Mouse (Mus musculus) liver, embryonic 12.5 days (tissue): Measurements from ENCODE around the gene Cd19. TPM values are rescaled to one million over a fixed set of nuclear protein-coding genes. Genes with fewer than 3 reads are reported as not detected.

Experiments used
- ATAC-seq: fragments of 200-750 bp; cut with Nextera tagmentation; 2 replicates; pipeline ENCODE4 v1.8.0; 2017; ENCODE audit warnings: moderate number of reproducible peaks, mild to moderate bottlenecking, moderate library complexity
- H3K27ac ChIP-seq: fragments of 300-500 bp; sonication (generic); 2 replicates; pipeline ENCODE4 v1.5.1; 2016; ENCODE audit warnings: mild to moderate bottlenecking
- H3K27me3 ChIP-seq: fragments of 300-500 bp; sonication (generic); replicated peaks from 2 replicates; pipeline ENCODE4 v1.6.1; 2016; ENCODE audit warnings: mild to moderate bottlenecking, moderate library complexity
- H3K36me3 ChIP-seq: fragments of 300-500 bp; sonication (generic); 2 replicates; pipeline ENCODE4 v1.6.1; 2016; ENCODE audit warnings: mild to moderate bottlenecking, moderate library complexity
- H3K4me1 ChIP-seq: fragments of 300-500 bp; sonication (generic); 2 replicates; pipeline ENCODE4 v1.6.1; 2016
- H3K4me2 ChIP-seq: fragments of 300-500 bp; sonication (generic); 2 replicates; pipeline ENCODE4 v1.6.1; 2016; ENCODE audit warnings: mild to moderate bottlenecking, moderate library complexity
- H3K4me3 ChIP-seq: fragments of 300-500 bp; sonication (generic); 2 replicates; pipeline ENCODE4 v1.5.1; 2016; ENCODE audit warnings: mild to moderate bottlenecking, moderate library complexity
- H3K9ac ChIP-seq: fragments of 300-500 bp; sonication (generic); 2 replicates; pipeline ENCODE4 v1.6.1; 2016; ENCODE audit warnings: mild to moderate bottlenecking, moderate library complexity
- H3K9me3 ChIP-seq: fragments of 300-500 bp; sonication (generic); replicated peaks from 2 replicates; pipeline ENCODE4 v1.6.1; 2016; ENCODE audit warnings: mild to moderate bottlenecking, moderate library complexity
- WGBS: fragments of 180-500 bp; shearing (Covaris S2); methylation state at CpG from one replicate; pipeline ENCODE4 v1.1.7; 2016; ENCODE audit not compliant: insufficient replicate concordance; 5-methylcytosine and 5-hydroxymethylcytosine counted together
- polyA plus RNA-seq: library from polyadenylated mRNA; unstranded; fragments of >200 nt; fragmentation: Nextera tagmentation; extraction: Ambion mirVana; gene quantifications from 2 replicates; pipeline ENCODE4 v1.2.1, GENCODE M21; 2016

Cd19 gene
- polyA plus RNA-seq, 1 experiment from 2014 or later = not detected

DNA sequence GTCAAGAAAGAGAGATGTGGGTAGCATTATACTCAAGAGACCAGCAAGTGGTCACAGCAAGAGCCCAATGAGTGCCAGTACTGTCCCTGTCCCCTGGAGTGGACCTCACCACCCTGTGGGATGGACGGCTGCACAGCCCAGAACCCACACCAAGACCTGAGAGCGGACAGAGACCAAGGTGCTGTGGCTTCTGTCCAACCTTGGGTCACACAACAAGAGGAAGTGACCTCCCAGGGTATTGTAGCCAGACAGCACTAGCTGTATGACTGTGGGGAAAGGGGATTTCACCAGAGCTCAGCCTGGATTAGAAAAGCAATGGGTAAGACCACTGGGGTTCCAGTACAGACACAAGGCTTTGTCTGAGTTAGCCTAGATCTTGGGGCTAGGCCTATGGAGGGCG lies 37.6 kb upstream of the Cd19 start:
- 75% methylated on average over 3 of the region's 3 CpGs for WGBS
- H3K4me2 ChIP-seq = no peak overlapping the region
- no peak overlapping the region for H3K27ac ChIP-seq
- H3K9ac ChIP-seq = no peak overlapping the region
- H3K4me1 ChIP-seq = 0 out of 2 replicates have a peak, but pooled peaks cover 9% of the 10 kb centered on the region
- no peak overlapping the region for H3K4me3 ChIP-seq
- ATAC-seq = no peak
- H3K9me3 ChIP-seq = no peaks in the 10 kb centered on the region
- no peaks in the 10 kb centered on the region for H3K27me3 ChIP-seq
- no peaks in the 10 kb centered on the region; the same call in 1 of the 2 replicates for H3K36me3 ChIP-seq

DNA sequence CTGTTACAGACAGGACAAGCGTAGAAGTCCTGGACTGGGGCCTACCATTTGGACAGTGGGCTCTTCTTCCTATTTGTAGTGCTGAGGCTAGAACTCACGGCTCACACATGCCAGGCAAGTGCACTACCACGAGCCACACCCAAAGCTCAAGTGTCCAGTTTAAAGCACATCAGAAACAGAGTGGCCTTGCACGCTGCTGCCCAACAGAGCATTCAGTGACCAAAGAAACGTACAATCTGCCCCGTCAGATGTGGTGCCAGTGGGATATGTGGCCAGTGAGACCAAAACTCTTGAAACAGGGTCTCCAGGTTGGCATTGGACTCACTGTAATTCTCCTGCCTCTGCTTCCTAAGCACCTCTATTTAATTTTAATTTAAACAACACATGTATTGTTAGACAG lies 36.0 kb upstream of the Cd19 start:
- no peak overlapping the region for H3K9ac ChIP-seq
- no peaks in the 10 kb centered on the region for H3K4me1 ChIP-seq
- H3K9me3 ChIP-seq = no peaks in the 10 kb centered on the region
- WGBS = 79% methylated on average over 6 of the region's 6 CpGs
- ATAC-seq = no peak
- H3K4me2 ChIP-seq = no peak overlapping the region
- no peaks in the 10 kb centered on the region for H3K27me3 ChIP-seq
- H3K36me3 ChIP-seq = peaks cover 9% of the 10 kb centered on the region
- H3K4me3 ChIP-seq = no peak overlapping the region
- no peak overlapping the region for H3K27ac ChIP-seq

DNA sequence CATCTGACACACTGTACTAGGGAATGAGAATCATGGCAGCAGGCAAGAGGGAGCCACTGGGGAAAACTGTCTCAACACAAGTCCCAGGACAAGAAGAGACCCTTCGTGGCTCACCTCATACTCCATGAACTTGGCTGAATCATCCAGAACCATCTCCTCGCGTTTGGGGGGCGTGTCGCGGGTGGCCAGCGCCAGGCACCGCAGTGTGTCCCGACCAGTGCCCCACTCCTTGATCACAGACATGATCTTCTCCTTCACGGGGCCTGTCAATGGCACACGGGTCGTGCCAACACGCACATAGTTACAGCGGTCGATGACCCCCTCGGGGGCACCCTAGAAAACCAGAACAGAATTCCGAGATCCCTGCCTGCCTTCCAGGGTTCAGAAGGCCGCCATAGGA lies 35.3 kb upstream of the Cd19 start:
- H3K27me3 ChIP-seq = no peaks in the 10 kb centered on the region
- H3K9ac ChIP-seq = no peak overlapping the region
- H3K4me2 ChIP-seq = no peak overlapping the region
- no peak for ATAC-seq
- H3K9me3 ChIP-seq = no peaks in the 10 kb centered on the region
- 84% methylated on average over 18 of the region's 18 CpGs for WGBS
- H3K36me3 ChIP-seq = peaks cover 16% of the 10 kb centered on the region
- no peaks in the 10 kb centered on the region for H3K4me1 ChIP-seq
- no peak overlapping the region for H3K4me3 ChIP-seq
- no peak overlapping the region for H3K27ac ChIP-seq

DNA sequence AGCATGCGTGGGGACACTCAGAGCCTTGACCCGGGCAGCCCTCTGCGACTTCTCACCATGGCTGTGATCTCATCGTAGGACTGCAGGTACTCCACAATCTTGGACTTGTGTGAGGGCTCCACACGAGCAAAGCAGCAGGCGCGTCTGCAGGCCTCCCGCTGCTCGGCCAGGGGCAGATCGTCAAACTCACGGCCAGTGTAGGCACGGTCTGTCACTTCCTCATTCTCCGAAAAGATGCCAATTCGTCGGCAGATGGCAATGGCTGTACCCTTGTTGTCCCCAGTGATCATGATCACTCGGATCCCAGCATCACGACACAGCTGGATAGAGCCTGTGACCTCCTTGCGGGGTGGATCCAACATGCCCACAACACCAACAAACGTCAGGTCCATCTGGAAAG lies 33.8 kb upstream of the Cd19 start:
- peaks cover 27% of the 10 kb centered on the region for H3K36me3 ChIP-seq
- 79% methylated on average over 19 of the region's 19 CpGs for WGBS
- no peak for ATAC-seq

DNA sequence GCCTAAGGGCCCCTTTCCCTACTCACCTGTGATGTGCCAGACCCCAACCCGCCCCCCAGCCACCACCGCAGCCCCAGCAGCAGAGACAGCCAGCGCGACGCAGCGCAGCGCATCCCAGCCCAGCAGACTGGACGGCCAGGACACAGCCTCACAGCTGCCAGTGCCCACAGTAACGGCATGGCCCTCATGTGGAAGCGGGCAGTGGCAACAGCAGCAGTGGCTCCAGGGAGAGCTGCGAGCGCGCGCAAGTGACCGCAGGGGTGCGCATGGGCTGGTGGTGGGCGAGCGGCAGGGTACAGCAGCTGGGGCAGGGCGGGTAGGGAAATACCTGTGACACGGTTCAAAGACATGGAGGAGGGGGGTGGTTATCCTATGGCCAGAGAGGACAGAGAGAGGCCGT lies 31.5 kb upstream of the Cd19 start:
- Histone ChIP-seq H3K9me3 (no peaks in the 10 kb centered on the region), H3K4me1 (no peaks in the 10 kb centered on the region), H3K4me2 (no peak overlapping the region), H3K27ac (no peak overlapping the region), H3K27me3 (no peaks in the 10 kb centered on the region), H3K9ac (no peak overlapping the region), H3K4me3 (no peak overlapping the region), H3K36me3 (peaks cover 34% of the 10 kb centered on the region)
- WGBS = 91% methylated on average over 21 of the region's 21 CpGs
- ATAC-seq = no peak

More for the DNA sequence above, 33.8 kb upstream of the Cd19 start:
- no peaks in the 10 kb centered on the region for H3K9me3 ChIP-seq
- no peak overlapping the region for H3K4me2 ChIP-seq
- H3K4me3 ChIP-seq = no peak overlapping the region
- H3K27me3 ChIP-seq = no peaks in the 10 kb centered on the region
- no peak overlapping the region for H3K27ac ChIP-seq
- no peaks in the 10 kb centered on the region for H3K4me1 ChIP-seq
- no peak overlapping the region for H3K9ac ChIP-seq

DNA sequence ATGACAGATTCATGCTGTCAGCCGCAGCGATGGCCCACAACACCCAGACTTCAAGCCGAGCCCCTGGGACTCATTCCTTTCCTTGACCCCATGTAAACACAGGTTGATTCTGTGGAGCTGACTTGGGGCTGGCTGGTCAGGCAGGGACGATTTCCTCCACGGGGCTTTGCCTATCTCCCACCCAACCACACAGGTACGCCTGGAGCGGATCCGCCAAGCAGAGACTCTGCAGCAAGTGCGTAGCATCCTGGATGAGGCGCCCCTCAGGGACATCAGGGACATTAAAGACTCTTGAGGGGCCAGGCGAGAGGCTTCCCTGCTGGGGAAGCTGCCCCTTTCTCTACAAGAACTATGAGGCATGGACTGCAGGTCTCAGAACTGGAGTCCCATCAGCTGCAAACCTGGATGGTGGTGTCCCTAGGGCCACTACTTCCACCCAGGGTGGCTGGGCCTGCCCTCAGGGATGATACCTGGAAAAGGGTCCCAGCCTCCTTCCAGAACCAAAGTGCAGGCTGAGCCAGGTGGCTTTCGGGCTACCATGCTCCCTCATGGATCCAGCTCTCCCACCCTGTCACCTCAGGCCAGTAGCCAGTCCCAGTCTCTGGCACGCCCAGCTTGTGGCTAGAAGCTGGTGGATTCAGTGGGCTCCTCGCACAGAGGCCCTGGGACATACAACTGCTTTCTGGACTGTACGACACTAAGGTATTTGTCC lies 30.6 kb upstream of the Cd19 start:
- 84% methylated on average over 15 of the region's 15 CpGs for WGBS

DNA sequence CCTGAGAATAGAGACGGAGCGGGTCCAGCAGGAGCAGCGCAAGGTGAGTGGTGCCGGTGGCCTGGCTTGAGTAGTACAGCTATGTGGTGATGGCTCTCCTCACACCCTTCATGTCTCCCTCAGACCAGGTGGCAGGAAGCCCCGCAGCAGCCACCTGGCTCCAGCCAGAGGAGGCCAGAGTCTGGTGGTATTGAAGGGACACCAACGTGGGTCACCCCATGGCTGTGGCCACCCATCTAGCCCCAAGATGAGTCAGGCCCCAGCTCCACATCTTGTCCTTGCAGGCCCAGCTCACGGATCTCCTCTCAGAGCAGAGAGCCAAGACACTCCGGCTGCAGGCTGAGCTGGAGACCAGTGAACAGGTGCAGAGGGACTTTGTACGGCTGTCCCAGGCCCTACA lies 29.8 kb upstream of the Cd19 start:
- Histone ChIP-seq H3K27ac (no peak overlapping the region), H3K4me3 (no peak overlapping the region), H3K4me2 (no peak overlapping the region), H3K9me3 (no peaks in the 10 kb centered on the region), H3K9ac (no peak overlapping the region), H3K4me1 (no peaks in the 10 kb centered on the region), H3K36me3 (peaks cover 34% of the 10 kb centered on the region), H3K27me3 (no peaks in the 10 kb centered on the region)
- 81% methylated on average over 9 of the region's 9 CpGs for WGBS
- ATAC-seq = no peak

More for the DNA sequence above, 30.6 kb upstream of the Cd19 start:
- H3K9me3 ChIP-seq = no peaks in the 10 kb centered on the region
- H3K4me2 ChIP-seq = no peak overlapping the region
- H3K4me3 ChIP-seq = no peak overlapping the region
- H3K9ac ChIP-seq = no peak overlapping the region
- ATAC-seq = no peak
- no peaks in the 10 kb centered on the region for H3K4me1 ChIP-seq
- peaks cover 34% of the 10 kb centered on the region for H3K36me3 ChIP-seq
- no peaks in the 10 kb centered on the region for H3K27me3 ChIP-seq
- no peak overlapping the region for H3K27ac ChIP-seq

DNA sequence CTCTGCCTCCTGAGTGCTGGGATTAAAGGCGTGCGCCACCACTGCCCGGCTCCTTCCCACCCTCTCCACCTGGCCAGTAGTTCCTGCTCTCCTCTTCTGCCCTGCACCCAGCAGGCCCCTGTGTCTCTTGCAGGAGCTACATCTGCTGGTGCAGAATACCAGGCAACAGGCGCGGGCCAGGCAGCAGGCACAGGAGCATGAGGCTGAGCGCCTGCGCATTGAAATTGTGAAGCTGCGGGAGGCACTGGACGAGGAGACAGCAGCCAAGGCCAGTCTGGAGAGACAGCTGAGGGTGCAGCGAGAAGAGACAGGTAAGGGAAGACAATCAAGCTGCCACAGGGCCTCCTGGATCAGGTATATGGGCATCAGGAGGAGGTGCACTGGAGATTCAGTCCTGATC lies 29.3 kb upstream of the Cd19 start:
- no peak overlapping the region for H3K9ac ChIP-seq
- H3K36me3 ChIP-seq = peaks cover 34% of the 10 kb centered on the region
- no peaks in the 10 kb centered on the region for H3K4me1 ChIP-seq
- no peak overlapping the region for H3K4me2 ChIP-seq
- ATAC-seq = no peak
- no peak overlapping the region for H3K4me3 ChIP-seq
- H3K9me3 ChIP-seq = no peaks in the 10 kb centered on the region
- no peak overlapping the region for H3K27ac ChIP-seq
- H3K27me3 ChIP-seq = no peaks in the 10 kb centered on the region
- WGBS = 89% methylated on average over 10 of the region's 10 CpGs

DNA sequence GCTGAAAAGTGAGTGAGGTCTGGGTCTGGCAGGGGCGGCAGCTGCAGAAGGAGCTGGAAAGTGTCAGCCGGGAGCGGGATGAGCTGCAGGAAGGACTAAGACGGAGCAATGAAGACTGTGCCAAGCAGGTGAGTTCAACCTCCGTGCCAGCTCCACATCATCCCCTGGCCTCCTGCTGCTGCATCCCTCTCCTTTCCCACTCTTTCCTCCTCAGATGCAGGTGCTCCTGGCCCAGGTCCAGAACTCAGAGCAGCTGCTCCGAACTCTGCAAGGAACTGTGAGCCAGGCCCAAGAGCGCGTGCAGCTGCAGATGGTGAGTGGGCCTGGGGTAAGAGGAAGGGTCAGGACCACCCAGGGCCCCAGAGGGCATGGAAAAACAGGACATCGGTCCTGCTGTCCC lies 25.4 kb upstream of the Cd19 start:
- Histone ChIP-seq H3K27ac (no peak overlapping the region), H3K4me1 (no peaks in the 10 kb centered on the region), H3K4me3 (no peak overlapping the region), H3K9me3 (no peaks in the 10 kb centered on the region), H3K36me3 (peaks cover 24% of the 10 kb centered on the region), H3K27me3 (no peaks in the 10 kb centered on the region), H3K9ac (no peak overlapping the region), H3K4me2 (no peak overlapping the region)
- ATAC-seq = no peak
- 85% methylated on average over 9 of the region's 9 CpGs for WGBS

DNA sequence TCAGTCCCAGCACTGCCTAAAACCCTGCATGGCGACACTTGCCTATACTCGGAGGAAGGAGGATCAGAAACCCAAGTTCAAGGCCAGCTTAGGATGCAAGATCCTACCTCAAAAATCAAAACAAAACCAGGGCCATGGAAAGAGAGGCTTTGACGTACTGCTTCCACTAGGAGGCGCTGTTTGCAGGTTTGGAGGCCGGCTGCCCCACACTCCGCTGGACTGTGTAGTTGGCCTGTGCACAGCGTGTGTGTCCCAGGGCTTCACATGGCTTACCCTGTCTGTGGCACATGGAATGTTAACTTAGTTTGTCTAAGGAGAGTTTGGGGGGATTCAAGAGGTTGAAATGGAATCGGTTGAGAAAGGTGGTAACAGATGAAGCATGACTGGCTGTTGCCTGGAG lies 22.2 kb upstream of the Cd19 start:
- peak; percentile 65 for ATAC-seq
- H3K9ac ChIP-seq = no peak overlapping the region
- no peaks in the 10 kb centered on the region for H3K9me3 ChIP-seq
- peaks cover 22% of the 10 kb centered on the region for H3K36me3 ChIP-seq
- H3K27me3 ChIP-seq = no peaks in the 10 kb centered on the region
- no peak overlapping the region for H3K4me3 ChIP-seq
- no peaks in the 10 kb centered on the region for H3K4me1 ChIP-seq
- 25% methylated on average over 8 of the region's 8 CpGs for WGBS
- no peak overlapping the region for H3K27ac ChIP-seq
- no peak overlapping the region for H3K4me2 ChIP-seq

DNA sequence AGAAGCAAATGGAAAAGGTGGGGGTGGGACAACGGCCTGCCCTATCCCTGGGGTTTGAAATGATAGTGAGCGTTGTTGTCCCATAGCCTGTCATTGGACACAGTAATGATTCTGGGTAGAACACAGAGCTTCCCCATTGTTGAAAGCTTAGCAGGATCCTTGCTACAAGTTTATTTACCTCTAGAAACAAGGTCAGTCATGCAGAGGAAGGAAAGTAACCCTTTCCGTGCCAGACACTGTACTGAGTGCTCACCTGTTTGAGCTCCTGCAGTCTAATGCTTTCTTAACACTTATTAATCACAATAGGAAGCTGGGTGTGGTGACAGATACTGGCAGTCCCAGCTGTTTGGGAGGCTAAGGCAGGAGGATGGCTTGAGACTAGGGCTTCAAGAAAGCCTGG lies 21.1 kb upstream of the Cd19 start:
- Histone ChIP-seq H3K27me3 (no peaks in the 10 kb centered on the region), H3K9me3 (no peaks in the 10 kb centered on the region), H3K4me3 (no peak overlapping the region), H3K36me3 (peaks cover 20% of the 10 kb centered on the region), H3K9ac (no peak overlapping the region), H3K4me2 (no peak overlapping the region), H3K4me1 (peaks cover 4% of the 10 kb centered on the region; the same call in 1 of the 2 replicates), H3K27ac (no peak overlapping the region)
- 73% methylated on average over 3 of the region's 3 CpGs for WGBS
- ATAC-seq = no peak

DNA sequence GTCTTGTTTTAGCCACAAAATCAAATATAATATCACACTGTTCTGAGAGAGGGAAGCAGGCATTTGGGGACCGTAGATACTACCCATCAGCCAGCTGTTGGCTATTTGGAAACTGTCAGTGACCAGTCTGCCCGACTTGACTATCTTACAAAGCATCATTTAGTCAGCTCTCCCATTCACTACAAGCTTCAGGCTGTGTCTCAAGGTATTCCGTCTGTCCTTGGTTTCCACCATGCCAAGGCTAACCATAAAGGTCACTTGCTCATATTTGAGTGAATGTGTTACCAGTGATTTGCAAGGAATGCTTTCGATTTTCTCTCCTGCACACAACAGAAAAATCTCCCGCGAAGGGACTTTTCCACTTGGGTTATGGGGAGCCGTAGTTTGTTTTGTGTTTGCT lies 20.0 kb upstream of the Cd19 start:
- WGBS = 76% methylated on average over 7 of the region's 7 CpGs
- H3K9ac ChIP-seq = no peak overlapping the region
- no peak for ATAC-seq
- no peaks in the 10 kb centered on the region for H3K27me3 ChIP-seq
- no peak overlapping the region for H3K4me3 ChIP-seq
- peaks cover 23% of the 10 kb centered on the region for H3K36me3 ChIP-seq
- no peak overlapping the region for H3K4me2 ChIP-seq
- no peaks in the 10 kb centered on the region for H3K9me3 ChIP-seq
- peaks cover 9% of the 10 kb centered on the region for H3K4me1 ChIP-seq
- H3K27ac ChIP-seq = no peak overlapping the region

DNA sequence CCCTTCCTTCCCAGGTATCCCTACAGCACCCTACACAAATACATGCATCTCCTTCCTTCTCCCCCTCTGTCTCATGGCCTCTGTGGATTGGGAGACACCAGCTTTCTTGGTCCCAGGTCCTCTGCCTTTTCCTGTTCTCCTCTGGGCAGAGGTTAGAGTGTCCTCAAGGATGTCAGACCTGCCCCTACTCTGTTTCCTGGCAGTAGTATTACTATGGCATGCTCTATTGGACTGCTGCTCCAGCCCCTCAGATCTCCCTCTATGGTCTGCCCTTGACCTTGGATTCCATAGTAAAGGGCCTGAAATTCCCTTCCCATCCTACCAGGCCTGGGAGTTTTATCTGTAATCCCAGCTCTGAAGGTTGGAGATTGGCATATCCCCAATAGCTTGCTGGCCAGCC lies 15.5 kb upstream of the Cd19 start:
- ATAC-seq = no peak
- H3K27me3 ChIP-seq = no peaks in the 10 kb centered on the region
- H3K36me3 ChIP-seq = peaks cover 18% of the 10 kb centered on the region
- peak overlapping the region; percentile 99; the same call in 1 of the 2 replicates for H3K4me2 ChIP-seq
- H3K4me1 ChIP-seq = peaks cover 30% of the 10 kb centered on the region
- H3K4me3 ChIP-seq = no peak overlapping the region
- no peak overlapping the region for H3K9ac ChIP-seq
- H3K9me3 ChIP-seq = 0 out of 2 replicates have a peak, but pooled peaks cover 6% of the 10 kb centered on the region
- no peak overlapping the region for H3K27ac ChIP-seq
